Mouse (Mus musculus): ENCODE data around the gene Bcl9l.
A peak's percentile ranks its signal among the peaks of the same experiment; 100 is the strongest.
"Not testable (repeated sequence)": the region's sequence is repeated elsewhere in the genome, so short reads cannot be mapped to it uniquely, and the experiment has no call there.

The Bcl9l gene

GRCm38 (mm10) chr9:44482552-44482951, at the start of gene Bcl9l:
Gene Bcl9l, plus strand, starts transcription at chr9:44482825.
- peak; percentile 83 for DNase-seq

- no peak for DNase-seq
These were observed 46.9 kb upstream of the Bcl9l start for GRCm38 (mm10) chr9:44435747-44436146.

GRCm38 (mm10) chr9:44440961-44441360, 41.7 kb upstream of the Bcl9l start, which contains the start of gene Foxr1:
Gene Foxr1, minus strand, starts transcription at chr9:44441136.
- DNase-seq: no peak

GRCm38 (mm10) chr9:44444402-44445025, 38.1 kb upstream of the Bcl9l start:
- DNase-seq: not testable (repeated sequence)

GRCm38 (mm10) chr9:44450387-44450786, 32.2 kb upstream of the Bcl9l start:
- peak; percentile 29 for DNase-seq

- DNase-seq: peak; percentile 74
These were observed 28.3 kb upstream of the Bcl9l start for GRCm38 (mm10) chr9:44454132-44454890.

- DNase-seq: no peak
These were observed 27.8 kb upstream of the Bcl9l start, which contains the start of gene Upk2 for GRCm38 (mm10) chr9:44454891-44455220. Gene Upk2, minus strand, starts transcription at chr9:44454976.

GRCm38 (mm10) chr9:44457035-44457742, 25.4 kb upstream of the Bcl9l start:
- DNase-seq: no peak

- no peak for DNase-seq
These were observed 20.7 kb upstream of the Bcl9l start for GRCm38 (mm10) chr9:44461950-44462349.

GRCm38 (mm10) chr9:44468224-44468623, 14.4 kb upstream of the Bcl9l start:
- no peak for DNase-seq

GRCm38 (mm10) chr9:44468800-44469199, 13.8 kb upstream of the Bcl9l start:
- DNase-seq: no peak

- DNase-seq: no peak
These were observed 9.4 kb upstream of the Bcl9l start for GRCm38 (mm10) chr9:44473184-44473583.

GRCm38 (mm10) chr9:44474327-44474726, 8.3 kb upstream of the Bcl9l start:
- no peak for DNase-seq

GRCm38 (mm10) chr9:44475936-44476335, 6.7 kb upstream of the Bcl9l start:
- no peak for DNase-seq

- no peak for DNase-seq
These were observed 5.0 kb upstream of the Bcl9l start for GRCm38 (mm10) chr9:44477339-44478228.

GRCm38 (mm10) chr9:44478229-44478921, 4.2 kb upstream of the Bcl9l start:
- DNase-seq: peak; percentile 55

- DNase-seq: peak; percentile 68
These were observed 3.5 kb upstream of the Bcl9l start for GRCm38 (mm10) chr9:44478959-44479605.

GRCm38 (mm10) chr9:44479628-44480428, 2.8 kb upstream of the Bcl9l start:
- DNase-seq: peak; percentile 69

GRCm38 (mm10) chr9:44482112-44482511, 513 bp upstream of the Bcl9l start:
- no peak for DNase-seq

GRCm38 (mm10) chr9:44483041-44483509, 450 bp downstream of the Bcl9l start:
- peak; percentile 6 for DNase-seq
